Mouse (Mus musculus) CD4-positive, CD25-positive, alpha-beta regulatory T cell, adult 9 weeks (primary cell): ENCODE data around the gene Hsd17b6. TPM values are rescaled to one million over a fixed set of nuclear protein-coding genes. Genes with fewer than 3 reads are reported as not detected.

Experiments
- polyA plus RNA-seq: library from polyadenylated mRNA; unstranded; fragments of 100-300 nt; shearing (Covaris generic); gene quantifications from one replicate; pipeline ENCODE4 v1.2.1, GENCODE M21; 2017

The Hsd17b6 gene
- not detected for polyA plus RNA-seq

GRCm38 (mm10) chr10:128007446-128007845, at the start of gene Hsd17b6:
Hsd17b6 (minus strand) TSS chr10:128007611.

GRCm38 (mm10) chr10:128015068-128015934, 7.9 kb upstream of the Hsd17b6 start, which contains the start of gene Prim1:
Prim1 (plus strand) TSS chr10:128015168.

Other genes with a start within 250 kb of the Hsd17b6 start
- 0.22 TPM for gene Rdh1, start 247.9 kb downstream of the Hsd17b6 start, polyA plus RNA-seq
- not detected for gene Rdh16f1, start 247.8 kb downstream of the Hsd17b6 start, polyA plus RNA-seq
- gene Rdh9, start 231.2 kb downstream of the Hsd17b6 start, polyA plus RNA-seq, result 0.46 TPM
- gene Rdh16, start 206.5 kb downstream of the Hsd17b6 start, polyA plus RNA-seq, result not detected
- not detected for gene Rdh19, start 157.7 kb downstream of the Hsd17b6 start, polyA plus RNA-seq
- not detected for gene Rdh16f2, start 141.1 kb downstream of the Hsd17b6 start, polyA plus RNA-seq
- not detected for gene Rdh7, start 118.8 kb downstream of the Hsd17b6 start, polyA plus RNA-seq
- not detected for gene Sdr9c7, start 109.1 kb downstream of the Hsd17b6 start, polyA plus RNA-seq
- gene Prim1, start 7.6 kb upstream of the Hsd17b6 start, polyA plus RNA-seq, result 19.3 TPM
- gene Naca, start 28.0 kb upstream of the Hsd17b6 start, polyA plus RNA-seq, result 671 TPM
- 53.7 TPM for gene Ptges3, start 51.3 kb upstream of the Hsd17b6 start, polyA plus RNA-seq
- 995 TPM for gene Atp5b, start 75.7 kb upstream of the Hsd17b6 start, polyA plus RNA-seq
- 85.4 TPM for gene Baz2a, start 84.0 kb upstream of the Hsd17b6 start, polyA plus RNA-seq
- gene Rbms2, start 172.7 kb upstream of the Hsd17b6 start, polyA plus RNA-seq, result 35.9 TPM
- 0.33 TPM for gene Gls2, start 186.8 kb upstream of the Hsd17b6 start, polyA plus RNA-seq
- 19.0 TPM for gene Spryd4, start 204.2 kb upstream of the Hsd17b6 start, polyA plus RNA-seq
- gene Mip, start 218.2 kb upstream of the Hsd17b6 start, polyA plus RNA-seq, result not detected
- 30.7 TPM for gene Timeless, start 224.5 kb upstream of the Hsd17b6 start, polyA plus RNA-seq
- not detected for gene Apon, start 246.5 kb upstream of the Hsd17b6 start, polyA plus RNA-seq